Mouse (Mus musculus): Measurements from ENCODE around the gene Tor3a.

DNA sequence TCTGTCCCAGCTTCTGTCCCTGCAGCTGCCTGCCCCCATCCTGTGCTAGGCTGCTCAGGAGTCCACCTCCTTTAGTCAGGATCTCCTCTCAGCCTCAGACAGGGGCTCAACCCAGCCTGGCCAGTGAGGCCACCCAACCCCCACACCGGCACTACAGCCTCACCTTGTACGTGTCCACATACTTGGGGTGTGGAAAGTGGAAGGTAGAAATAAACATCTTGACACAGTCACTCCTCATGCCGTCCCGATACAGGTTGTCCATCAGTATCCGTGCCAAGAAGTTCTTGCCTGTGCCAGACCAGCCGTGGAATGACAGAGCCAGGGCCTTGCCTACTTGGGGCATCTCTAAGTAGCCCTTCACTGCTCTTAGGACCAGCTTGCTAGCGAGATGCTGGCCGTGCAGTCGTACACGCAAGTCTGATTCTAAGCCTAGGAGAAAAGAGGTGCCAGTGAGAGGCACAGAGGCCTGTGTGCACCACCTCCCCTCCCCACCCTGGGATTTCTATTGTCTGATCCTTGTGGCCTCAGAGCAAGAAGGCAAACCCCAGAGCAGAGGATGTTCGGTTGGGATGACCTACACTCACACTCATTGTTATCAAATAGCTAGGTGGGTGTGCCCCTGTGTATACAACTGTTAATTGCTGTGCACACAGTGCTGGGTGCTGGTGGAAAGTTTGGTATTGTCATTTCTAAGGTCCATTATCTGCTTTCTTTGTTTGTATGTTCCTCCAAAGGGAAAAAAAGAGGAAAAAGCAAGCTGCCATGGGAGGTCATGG is 4.8 kb downstream of the Tor3a start:
- TF ChIP-seq ZC3H11A (IDR thresholded peaks at IDR 0.05; ENCODE audit: low read depth, low read length) (no peak), BHLHE40 (IDR thresholded peaks at IDR 0.05; ENCODE audit: borderline replicate concordance, low read depth, low read length) (no peak), CHD2 (IDR thresholded peaks at IDR 0.05; ENCODE audit: low read length) (no peak)
